Mouse (Mus musculus): ENCODE results near the gene Mfng. TPM values are rescaled to one million over a fixed set of nuclear protein-coding genes. Genes with fewer than 3 reads are reported as not detected.

Mfng gene
- total RNA-seq, 1 experiment from 2014 or later, result 45.7 TPM

DNA sequence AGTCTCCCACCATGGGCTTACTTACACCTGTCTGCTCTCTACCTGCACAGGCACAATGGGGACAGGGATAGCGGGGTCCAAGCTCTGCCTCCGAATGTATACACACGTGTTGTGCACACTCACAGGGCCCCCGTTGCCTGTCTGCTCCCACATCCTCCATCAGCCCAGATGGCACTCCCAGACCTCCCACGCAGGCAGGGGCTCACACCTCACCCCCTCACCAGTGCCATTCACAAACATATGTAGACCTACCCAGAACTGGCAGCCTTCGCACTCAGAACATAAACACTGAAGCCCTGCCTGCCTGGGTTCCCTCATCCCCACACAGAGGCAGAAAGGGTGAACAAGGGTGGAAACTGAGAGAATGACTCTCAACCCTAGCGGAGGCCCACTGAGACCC lies 61.3 kb downstream of the Mfng start:
- no peak for ATAC-seq (replicated peaks in 1 of 2; ENCODE audit: insufficient read depth in 1 of 2, low FRiP score in 2 of 2, low TSS enrichment in 1 of 2, low read depth in 1 of 2, poor library complexity in 2 of 2, severe bottlenecking in 2 of 2)

DNA sequence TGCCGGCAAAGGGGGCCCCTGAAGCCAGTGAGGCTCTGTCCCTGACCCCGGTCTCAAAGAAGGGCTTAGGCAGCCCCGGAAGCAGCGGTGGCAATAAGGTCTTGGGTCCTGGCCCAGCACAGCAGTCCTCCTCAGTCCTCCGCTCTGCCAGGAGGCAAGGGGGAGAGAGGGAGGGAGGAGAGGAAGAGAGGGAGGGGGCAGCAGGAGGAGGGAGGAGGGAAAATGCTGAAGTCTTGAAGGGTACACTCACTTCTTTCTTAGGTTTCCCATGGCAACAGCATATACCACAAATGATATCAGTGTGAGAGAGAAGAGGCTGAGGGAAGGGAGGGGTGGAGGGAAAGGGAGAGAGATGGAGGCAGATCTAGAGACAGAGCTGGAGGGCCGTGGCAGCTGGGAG lies 62.6 kb downstream of the Mfng start:
- no peak for ATAC-seq (replicated peaks in 1 of 2; ENCODE audit: insufficient read depth in 1 of 2, low FRiP score in 2 of 2, low TSS enrichment in 1 of 2, low read depth in 1 of 2, poor library complexity in 2 of 2, severe bottlenecking in 2 of 2)

DNA sequence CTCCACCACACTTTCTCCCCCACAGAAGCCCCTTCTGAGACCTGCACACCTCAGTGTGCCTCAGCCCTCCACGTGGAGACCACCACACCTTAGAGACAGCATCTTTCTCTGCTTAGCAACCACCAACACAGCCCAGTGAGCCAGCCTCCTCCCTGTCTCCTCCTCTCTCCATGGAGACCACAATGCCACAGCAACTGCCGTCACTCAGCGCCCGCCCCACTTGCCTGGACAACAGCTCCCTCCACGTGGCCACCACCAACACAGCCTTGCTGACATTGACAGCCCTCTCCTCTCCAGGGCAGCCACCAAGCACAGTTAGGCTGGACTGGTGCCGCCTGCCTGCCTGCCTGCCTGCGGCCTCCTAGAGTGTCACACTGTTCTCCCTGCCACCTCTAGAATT lies 63.5 kb downstream of the Mfng start:
- peak in 1 of 2 experiments; percentile 30; a peak in 1 of 4 replicates for ATAC-seq (replicated peaks in 1 of 2; ENCODE audit: insufficient read depth in 1 of 2, low FRiP score in 2 of 2, low TSS enrichment in 1 of 2, low read depth in 1 of 2, poor library complexity in 2 of 2, severe bottlenecking in 2 of 2)

DNA sequence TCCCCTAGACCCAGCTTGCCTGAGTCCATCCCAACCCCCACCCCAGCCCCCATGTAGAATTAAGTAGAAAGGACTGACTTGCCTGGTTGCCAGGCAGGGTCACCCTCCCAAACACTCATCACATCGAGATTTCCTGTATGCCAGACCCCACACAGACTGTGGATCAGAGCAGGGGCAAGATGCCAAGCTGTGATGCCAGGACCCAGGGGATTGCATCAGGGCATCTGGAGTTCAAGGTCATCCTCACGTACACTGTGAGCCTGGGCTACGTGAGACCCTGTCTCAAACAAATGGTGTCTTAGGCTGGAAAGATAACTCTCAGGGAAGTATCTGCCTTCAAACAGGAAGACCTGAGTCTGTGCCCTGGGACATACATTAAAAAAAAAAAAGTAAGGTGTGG lies 66.6 kb downstream of the Mfng start:
- no peak for ATAC-seq (replicated peaks in 1 of 2; ENCODE audit: insufficient read depth in 1 of 2, low FRiP score in 2 of 2, low TSS enrichment in 1 of 2, low read depth in 1 of 2, poor library complexity in 2 of 2, severe bottlenecking in 2 of 2)

Other genes with a start within 250 kb of the Mfng start
- 1.3 and 2.5 TPM in 2 replicates for gene C1qtnf6, start 242.1 kb downstream of the Mfng start, total RNA-seq (2017)
- not detected in 2 replicates for gene Sstr3, start 228.8 kb downstream of the Mfng start, total RNA-seq (2017)
- gene Rac2, start 200.7 kb downstream of the Mfng start, total RNA-seq (2017), result 145 and 153 TPM in 2 replicates
- 50.4 and 75.4 TPM in 2 replicates for gene Cyth4, start 176.4 kb downstream of the Mfng start, total RNA-seq (2017)
- gene Elfn2, start 54.7 kb downstream of the Mfng start, total RNA-seq (2017), result 0.20 and 1.3 TPM in 2 replicates
- 0.13 TPM in 1 of 2 replicates, not detected in the other for gene Card10, start 29.6 kb upstream of the Mfng start, total RNA-seq (2017)
- not detected in 2 replicates for gene Cdc42ep1, start 69.1 kb upstream of the Mfng start, total RNA-seq (2017)
- not detected in 2 replicates for gene Lgals2, start 82.1 kb upstream of the Mfng start, total RNA-seq (2017)
- 11.9 and 12.3 TPM in 2 replicates for gene Gga1, start 103.7 kb upstream of the Mfng start, total RNA-seq (2017)
- 1.7 TPM in 1 of 2 replicates, not detected in the other for gene Gm49510, start 126.2 kb upstream of the Mfng start, total RNA-seq (2017)
- gene Sh3bp1, start 126.3 kb upstream of the Mfng start, total RNA-seq (2017), result 19.9 and 27.4 TPM in 2 replicates
- 7.7 and 8.4 TPM in 2 replicates for gene Pdxp, start 140.4 kb upstream of the Mfng start, total RNA-seq (2017)
- gene Lgals1, start 153.2 kb upstream of the Mfng start, total RNA-seq (2017), result 77.1 and 108 TPM in 2 replicates
- gene Nol12, start 161.5 kb upstream of the Mfng start, total RNA-seq (2017), result 23.7 and 37.5 TPM in 2 replicates
- 28.3 and 39.2 TPM in 2 replicates for gene Triobp, start 174.2 kb upstream of the Mfng start, total RNA-seq (2017)